Mouse (Mus musculus): Measurements from ENCODE around the gene Armcx4. TPM values are rescaled to one million over a fixed set of nuclear protein-coding genes. Genes with fewer than 3 reads are reported as not detected.

Gene Armcx4
- total and polyA plus RNA-seq, 2 experiments = 0.17 to 1.1 TPM

DNA sequence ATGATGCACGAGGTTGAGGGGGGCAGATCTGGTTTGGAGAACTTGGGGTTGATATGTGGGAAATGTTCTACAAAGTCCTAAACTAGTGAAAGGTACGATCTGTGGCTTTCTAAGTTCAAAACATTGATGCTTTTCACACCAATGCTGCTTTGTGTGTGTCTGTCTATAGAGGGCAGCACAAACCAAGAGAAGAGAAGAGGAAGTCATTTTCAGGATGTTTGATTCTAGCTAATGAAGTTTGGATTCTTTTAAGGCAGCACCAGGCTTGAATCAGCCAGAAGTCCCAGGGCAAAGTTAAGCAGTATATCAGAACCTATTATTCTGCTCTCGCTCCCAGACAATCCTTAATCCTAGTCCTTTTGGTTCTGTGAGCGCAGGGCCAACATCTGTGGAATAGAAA is 43.5 kb downstream of the Armcx4 start:
- Histone ChIP-seq H3K4me3 (ENCODE audit: insufficient read depth, low read depth, low read length) (no peak overlapping the region), H3K27ac (replicated peaks; ENCODE audit: insufficient read depth, low read depth, low read length) (no peak overlapping the region), H3K79me2 (ENCODE audit: control insufficient read depth, insufficient read depth, low read length) (no peaks in the 10 kb centered on the region), H3K4me1 (ENCODE audit: control insufficient read depth, insufficient read depth, low read length) (no peaks in the 10 kb centered on the region), H3K9ac (ENCODE audit: low read depth, low read length) (no peak overlapping the region), H3K36me3 (ENCODE audit: control insufficient read depth, insufficient read depth, low read length) (no peaks in the 10 kb centered on the region), H3K27me3 (ENCODE audit: control insufficient read depth, insufficient read depth, low read length) (no peaks in the 10 kb centered on the region)
- 26% methylated on average over 4 of the region's 4 CpGs for WGBS
- DNase-seq (ENCODE audit: extremely low read depth, low read depth, low spot score) = peak; percentile 11
- TF ChIP-seq CTCF (IDR thresholded peaks at IDR 0.05; ENCODE audit: low read depth, low read length) (0 out of 2 replicates have a peak, but pooled peaks have one; percentile 11), POLR2A (IDR thresholded peaks at IDR 0.05; ENCODE audit: extremely low read depth, insufficient read depth, low read length) (no peak)

DNA sequence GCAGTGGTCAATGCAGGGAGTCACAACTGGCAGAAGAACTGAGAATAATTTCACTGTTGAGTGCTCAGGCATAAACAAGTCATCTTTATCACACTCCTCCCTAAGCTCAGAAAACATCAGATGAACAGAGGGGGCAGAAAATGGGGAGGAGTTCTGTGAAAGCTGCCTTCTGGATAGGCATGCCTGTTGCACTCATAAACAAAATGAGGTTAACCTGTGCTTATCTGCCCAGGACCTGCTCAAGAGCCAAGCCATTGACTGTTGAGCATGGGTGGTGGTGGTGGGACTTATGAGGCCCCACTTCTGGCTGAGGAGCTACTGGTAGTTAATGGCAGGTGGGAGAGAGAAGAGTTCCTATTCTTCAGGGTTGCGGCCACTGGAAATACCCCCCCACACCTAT is 51.5 kb downstream of the Armcx4 start:
- H3K9ac ChIP-seq (ENCODE audit: low read depth, low read length) = no peak overlapping the region
- H3K79me2 ChIP-seq (ENCODE audit: control insufficient read depth, insufficient read depth, low read length) = no peaks in the 10 kb centered on the region
- H3K27ac ChIP-seq (replicated peaks; ENCODE audit: insufficient read depth, low read depth, low read length) = no peak overlapping the region
- H3K27me3 ChIP-seq (ENCODE audit: control insufficient read depth, insufficient read depth, low read length) = no peaks in the 10 kb centered on the region
- no peak overlapping the region for H3K4me3 ChIP-seq (ENCODE audit: insufficient read depth, low read depth, low read length)
- DNase-seq (ENCODE audit: extremely low read depth, low read depth, low spot score) = no peak
- H3K4me1 ChIP-seq (ENCODE audit: control insufficient read depth, insufficient read depth, low read length) = no peaks in the 10 kb centered on the region
- H3K36me3 ChIP-seq (ENCODE audit: control insufficient read depth, insufficient read depth, low read length) = no peaks in the 10 kb centered on the region
- TF ChIP-seq POLR2A (IDR thresholded peaks at IDR 0.05; ENCODE audit: extremely low read depth, insufficient read depth, low read length) (no peak), CTCF (IDR thresholded peaks at IDR 0.05; ENCODE audit: low read depth, low read length) (no peak)
- WGBS = 100% methylated on average over 1 of the region's 1 CpGs

DNA sequence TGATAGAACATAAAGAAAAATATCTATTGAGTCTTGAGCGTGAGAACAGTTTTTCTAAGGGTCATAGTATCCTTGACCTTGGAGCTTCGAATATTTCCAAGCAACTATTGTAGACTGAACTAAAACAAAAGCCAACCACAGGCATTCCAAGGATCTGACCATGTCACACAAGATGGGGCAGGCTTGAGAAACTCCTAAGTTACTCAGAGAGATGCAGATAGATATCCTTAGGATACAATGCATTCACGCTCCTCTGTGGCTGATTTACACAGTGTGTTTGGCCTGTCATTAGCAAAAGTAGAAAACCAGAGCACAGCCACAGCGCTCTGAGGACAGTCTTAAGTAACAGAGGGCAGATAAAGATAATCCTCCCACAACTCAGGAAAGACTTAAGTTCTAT is 52.8 kb downstream of the Armcx4 start:
- no peak for DNase-seq (ENCODE audit: extremely low read depth, low read depth, low spot score)
- Histone ChIP-seq H3K4me1 (ENCODE audit: control insufficient read depth, insufficient read depth, low read length) (no peaks in the 10 kb centered on the region), H3K79me2 (ENCODE audit: control insufficient read depth, insufficient read depth, low read length) (no peaks in the 10 kb centered on the region), H3K27ac (replicated peaks; ENCODE audit: insufficient read depth, low read depth, low read length) (no peak overlapping the region), H3K4me3 (ENCODE audit: insufficient read depth, low read depth, low read length) (no peak overlapping the region), H3K36me3 (ENCODE audit: control insufficient read depth, insufficient read depth, low read length) (no peaks in the 10 kb centered on the region), H3K9ac (ENCODE audit: low read depth, low read length) (no peak overlapping the region), H3K27me3 (ENCODE audit: control insufficient read depth, insufficient read depth, low read length) (no peaks in the 10 kb centered on the region)
- 55% methylated on average over 4 of the region's 4 CpGs for WGBS
- TF ChIP-seq POLR2A (IDR thresholded peaks at IDR 0.05; ENCODE audit: extremely low read depth, insufficient read depth, low read length) (no peak), CTCF (IDR thresholded peaks at IDR 0.05; ENCODE audit: low read depth, low read length) (no peak)

DNA sequence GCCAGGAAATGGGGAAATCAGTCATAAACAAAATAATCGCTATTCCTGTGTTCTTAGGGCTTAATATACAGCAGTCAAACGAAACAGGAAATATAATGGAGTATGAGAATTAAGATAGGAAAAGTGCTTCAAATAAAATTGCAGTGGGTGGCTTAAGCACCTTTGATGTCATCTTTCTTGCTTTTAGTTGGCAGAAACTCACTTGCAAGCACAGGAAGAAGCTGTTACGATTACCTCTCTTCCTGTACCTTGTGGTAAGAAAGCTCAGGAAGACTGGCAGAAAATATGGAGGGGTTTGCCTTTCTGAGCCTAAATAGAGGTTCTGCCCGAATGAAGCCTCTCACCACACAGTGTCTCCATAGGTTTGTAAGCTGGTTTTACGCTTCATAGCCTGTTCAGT is 55.5 kb downstream of the Armcx4 start:
- WGBS = 75% methylated on average over 5 of the region's 5 CpGs
- Histone ChIP-seq H3K36me3 (ENCODE audit: control insufficient read depth, insufficient read depth, low read length) (no peaks in the 10 kb centered on the region), H3K79me2 (ENCODE audit: control insufficient read depth, insufficient read depth, low read length) (no peaks in the 10 kb centered on the region), H3K4me3 (ENCODE audit: insufficient read depth, low read depth, low read length) (no peak overlapping the region), H3K27ac (replicated peaks; ENCODE audit: insufficient read depth, low read depth, low read length) (no peak overlapping the region), H3K9ac (ENCODE audit: low read depth, low read length) (no peak overlapping the region), H3K4me1 (ENCODE audit: control insufficient read depth, insufficient read depth, low read length) (no peaks in the 10 kb centered on the region), H3K27me3 (ENCODE audit: control insufficient read depth, insufficient read depth, low read length) (no peaks in the 10 kb centered on the region)
- TF ChIP-seq POLR2A (IDR thresholded peaks at IDR 0.05; ENCODE audit: extremely low read depth, insufficient read depth, low read length) (no peak), CTCF (IDR thresholded peaks at IDR 0.05; ENCODE audit: low read depth, low read length) (no peak)
- DNase-seq (ENCODE audit: extremely low read depth, low read depth, low spot score) = no peak

Other genes with a start within 250 kb of the Armcx4 start
- gene Taf7l, start 210.0 kb upstream of the Armcx4 start, total RNA-seq (2014; rRNA removed) = not detected in 2 replicates
- not detected in 2 replicates for gene Taf7l, start 210.0 kb upstream of the Armcx4 start, polyA plus RNA-seq (2012; rRNA removed)
- gene Timm8a1, start 144.7 kb upstream of the Armcx4 start, total RNA-seq (2014; rRNA removed) = 29.4 and 39.0 TPM in 2 replicates
- gene Timm8a1, start 144.7 kb upstream of the Armcx4 start, polyA plus RNA-seq (2012; rRNA removed) = 3.6 and 3.8 TPM in 2 replicates
- 0.83 and 0.87 TPM in 2 replicates for gene Btk, start 102.9 kb upstream of the Armcx4 start, total RNA-seq (2014; rRNA removed)
- 0.25 and 0.35 TPM in 2 replicates for gene Btk, start 102.9 kb upstream of the Armcx4 start, polyA plus RNA-seq (2012; rRNA removed)
- 349 and 403 TPM in 2 replicates for gene Rpl36a, start 100.9 kb upstream of the Armcx4 start, total RNA-seq (2014; rRNA removed)
- gene Rpl36a, start 100.9 kb upstream of the Armcx4 start, polyA plus RNA-seq (2012; rRNA removed) = 77.1 and 85.4 TPM in 2 replicates
- 5.2 and 5.7 TPM in 2 replicates for gene Gla, start 85.4 kb upstream of the Armcx4 start, total RNA-seq (2014; rRNA removed)
- 1.2 and 1.6 TPM in 2 replicates for gene Gla, start 85.4 kb upstream of the Armcx4 start, polyA plus RNA-seq (2012; rRNA removed)
- gene Hnrnph2, start 85.3 kb upstream of the Armcx4 start, total RNA-seq (2014; rRNA removed) = 33.6 and 42.8 TPM in 2 replicates
- gene Hnrnph2, start 85.3 kb upstream of the Armcx4 start, polyA plus RNA-seq (2012; rRNA removed) = 6.7 and 9.0 TPM in 2 replicates
- gene Armcx1, start 31.4 kb downstream of the Armcx4 start, total RNA-seq (2014; rRNA removed) = 2.3 and 3.3 TPM in 2 replicates
- gene Armcx1, start 31.4 kb downstream of the Armcx4 start, polyA plus RNA-seq (2012; rRNA removed) = 0.47 and 0.64 TPM in 2 replicates
- gene Armcx6, start 64.9 kb downstream of the Armcx4 start, total RNA-seq (2014; rRNA removed) = 0.55 and 0.87 TPM in 2 replicates
- gene Armcx6, start 64.9 kb downstream of the Armcx4 start, polyA plus RNA-seq (2012; rRNA removed) = 0.18 TPM in 1 of 2 replicates, not detected in the other
- gene Armcx3, start 70.1 kb downstream of the Armcx4 start, total RNA-seq (2014; rRNA removed) = 8.7 and 10.6 TPM in 2 replicates
- 1.4 and 2.3 TPM in 2 replicates for gene Armcx3, start 70.1 kb downstream of the Armcx4 start, polyA plus RNA-seq (2012; rRNA removed)
- 1.6 and 2.8 TPM in 2 replicates for gene Armcx2, start 122.7 kb downstream of the Armcx4 start, total RNA-seq (2014; rRNA removed)
- gene Armcx2, start 122.7 kb downstream of the Armcx4 start, polyA plus RNA-seq (2012; rRNA removed) = 1.1 and 1.6 TPM in 2 replicates